Mouse (Mus musculus) kidney, adult 10 weeks (tissue): ENCODE data around the gene Olfr1393. TPM values are rescaled to one million over a fixed set of nuclear protein-coding genes. Genes with fewer than 3 reads are reported as not detected.

Source experiments
- polyA plus RNA-seq: library from polyadenylated mRNA; stranded (reverse); fragments of 350-450 nt; fragmentation: Illumina TruSeq; extraction: RNeasy Lipid Tissue Mini Kit (QIAGEN cat#74804); gene quantifications from one replicate; pipeline ENCODE4 v1.2.3, GENCODE M21; 2014; ENCODE audit warnings: low read depth, low replicate concordance

Olfr1393 gene
- polyA plus RNA-seq, result 1.4 TPM

GRCm38 (mm10) chr11:49278222-49278621 lies at the start of gene Olfr1393:
Gene Olfr1393, plus strand, starts transcription at chr11:49278304.

GRCm38 (mm10) chr11:49243727-49244594 lies 34.1 kb upstream of the Olfr1393 start, which contains the start of gene Mgat1:
Gene Mgat1, plus strand, starts transcription at chr11:49244191.

GRCm38 (mm10) chr11:49284982-49285381 lies 6.9 kb downstream of the Olfr1393 start, which contains the start of gene Olfr1392:
Gene Olfr1392, plus strand, starts transcription at chr11:49285282.

GRCm38 (mm10) chr11:49304441-49304840 lies 26.3 kb downstream of the Olfr1393 start, which contains the start of gene Olfr10:
Gene Olfr10, plus strand, starts transcription at chr11:49304741.

GRCm38 (mm10) chr11:49322442-49322841 lies 44.3 kb downstream of the Olfr1393 start, which contains the start of gene Olfr1391:
Gene Olfr1391, plus strand, starts transcription at chr11:49322742.

Other genes starting within 250 kb of the Olfr1393 start
- 12.1 TPM for gene 9930111J21Rik2, start 227.1 kb upstream of the Olfr1393 start, polyA plus RNA-seq
- gene Tgtp2, start 214.1 kb upstream of the Olfr1393 start, polyA plus RNA-seq, result 15.1 TPM
- gene Ifi47, start 201.7 kb upstream of the Olfr1393 start, polyA plus RNA-seq, result 7.9 TPM
- 2.2 TPM for gene Olfr1396, start 163.4 kb upstream of the Olfr1393 start, polyA plus RNA-seq
- not detected for gene Olfr1395, start 136.0 kb upstream of the Olfr1393 start, polyA plus RNA-seq
- not detected for gene Olfr1394, start 123.9 kb upstream of the Olfr1393 start, polyA plus RNA-seq
- 20.0 TPM for gene Btnl9, start 91.1 kb upstream of the Olfr1393 start, polyA plus RNA-seq
- 91.5 TPM for gene Zfp62, start 75.0 kb upstream of the Olfr1393 start, polyA plus RNA-seq
- gene Mgat1, start 34.1 kb upstream of the Olfr1393 start, polyA plus RNA-seq, result 38.5 TPM
- gene Olfr1392, start 7.0 kb downstream of the Olfr1393 start, polyA plus RNA-seq, result 0.24 TPM
- not detected for gene Olfr10, start 26.4 kb downstream of the Olfr1393 start, polyA plus RNA-seq
- gene Olfr1391, start 44.4 kb downstream of the Olfr1393 start, polyA plus RNA-seq, result not detected
- not detected for gene Olfr1390, start 56.9 kb downstream of the Olfr1393 start, polyA plus RNA-seq
- gene Olfr1389, start 144.8 kb downstream of the Olfr1393 start, polyA plus RNA-seq, result not detected
- not detected for gene Olfr1388, start 158.3 kb downstream of the Olfr1393 start, polyA plus RNA-seq
- not detected for gene Olfr1387, start 177.0 kb downstream of the Olfr1393 start, polyA plus RNA-seq
- gene Olfr1386, start 186.7 kb downstream of the Olfr1393 start, polyA plus RNA-seq, result not detected
- not detected for gene Olfr1385, start 210.8 kb downstream of the Olfr1393 start, polyA plus RNA-seq
- not detected for gene Olfr1384, start 228.4 kb downstream of the Olfr1393 start, polyA plus RNA-seq
- gene Olfr1383, start 241.3 kb downstream of the Olfr1393 start, polyA plus RNA-seq, result not detected
- not detected for gene Olfr1382, start 249.9 kb downstream of the Olfr1393 start, polyA plus RNA-seq